Mouse (Mus musculus) embryo, embryonic 11 days (tissue): ENCODE results near the gene Ahnak2.

Source experiments
- DNase-seq: peaks from one replicate; pipeline ENCODE4 v3.0.0-alpha.2; 2015

Gene Ahnak2

DNA sequence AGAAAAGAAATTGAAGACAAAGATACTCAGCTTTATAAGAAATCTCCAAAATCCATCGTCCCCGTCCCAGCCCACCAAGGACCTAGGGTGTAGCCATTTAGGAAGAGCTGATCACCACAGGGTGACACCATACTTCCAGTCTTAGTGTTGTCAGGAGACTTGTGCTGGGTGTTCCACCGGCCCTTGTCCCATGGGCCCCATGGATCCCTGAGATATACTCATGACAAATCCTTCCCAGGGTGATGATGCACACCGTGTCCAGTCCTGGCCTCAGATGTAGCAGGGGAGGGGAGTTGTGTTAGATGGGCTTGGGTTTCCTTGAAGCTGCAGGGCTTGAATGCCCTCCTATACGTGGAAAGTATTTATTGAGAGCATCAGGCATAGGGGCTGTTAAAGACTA is 44.6 kb downstream of the Ahnak2 start:
- DNase-seq = no peak

DNA sequence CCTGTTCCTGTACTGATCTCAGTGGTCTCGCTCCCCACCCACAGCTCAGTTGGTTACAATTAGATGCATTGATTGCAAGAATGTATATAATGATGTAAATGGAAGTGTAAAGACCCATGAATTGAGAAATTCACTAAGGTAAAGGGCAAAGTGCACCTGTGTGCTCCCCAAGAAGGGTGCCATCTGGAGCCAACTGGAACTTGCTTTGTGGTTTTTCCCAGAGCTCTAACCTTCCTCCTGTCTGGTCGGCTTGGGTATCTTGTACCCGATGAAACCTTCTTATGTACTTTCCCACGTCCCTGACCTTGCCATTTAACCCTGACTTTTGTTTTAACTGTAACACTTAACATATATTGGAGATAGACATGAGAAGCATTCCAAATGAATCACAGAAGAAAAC is 46.6 kb downstream of the Ahnak2 start:
- no peak for DNase-seq

DNA sequence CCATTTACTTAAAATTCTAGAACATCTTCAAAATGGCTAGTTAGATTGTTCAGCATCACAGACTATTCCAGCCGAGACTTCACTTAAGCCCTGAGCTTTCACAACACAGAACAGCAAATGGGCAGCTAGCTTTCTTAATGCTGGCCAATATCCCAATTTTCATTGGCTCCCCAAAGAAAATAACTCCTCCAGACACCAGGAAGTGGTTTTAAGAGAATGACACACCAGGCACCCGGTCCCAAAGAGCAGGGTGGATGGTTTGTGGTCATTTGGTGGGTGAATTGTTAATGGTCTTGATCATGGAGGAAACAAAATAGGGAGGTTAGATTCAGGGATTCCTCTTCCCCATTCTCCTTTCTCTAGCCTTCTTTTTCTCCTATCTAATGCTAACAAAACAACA is 50.1 kb downstream of the Ahnak2 start:
- DNase-seq = no peak

DNA sequence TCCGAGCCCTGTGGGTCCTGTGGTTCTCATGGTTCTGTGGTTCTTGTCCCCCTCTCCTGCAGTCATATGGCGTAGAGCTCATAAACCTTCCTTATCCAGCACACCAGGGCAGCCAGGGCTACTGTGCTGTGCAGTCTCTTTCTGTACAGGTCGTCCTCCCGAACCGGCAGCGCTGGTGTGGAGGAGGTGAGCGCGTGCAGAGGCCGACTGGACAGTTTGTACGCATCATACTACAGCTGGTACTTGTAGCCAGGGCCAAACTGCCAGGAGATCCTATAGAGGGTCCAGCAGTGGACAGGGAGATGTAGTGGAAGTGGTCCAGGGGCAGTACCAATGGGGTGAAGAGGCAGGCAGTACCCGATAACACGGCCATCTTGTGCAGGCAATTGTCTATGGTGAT is 51.5 kb downstream of the Ahnak2 start:
- DNase-seq = no peak

DNA sequence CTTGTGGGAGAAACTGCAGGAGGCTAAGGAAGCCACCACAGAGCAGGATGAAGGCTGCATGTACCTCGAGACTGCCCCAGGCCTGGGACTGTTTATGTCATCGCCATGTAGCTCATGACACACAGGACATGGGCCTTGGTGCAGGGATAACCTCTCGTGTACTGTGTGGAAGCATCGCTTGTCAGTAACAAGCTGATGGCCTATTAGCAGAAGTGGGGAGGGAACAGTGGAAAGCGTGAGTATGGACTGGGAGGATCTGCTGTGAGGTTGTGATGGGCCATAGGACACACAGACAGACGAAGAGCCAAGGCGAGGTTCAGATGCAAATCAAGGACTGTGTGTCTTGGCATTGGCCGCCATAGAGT is 54.9 kb downstream of the Ahnak2 start:
- no peak for DNase-seq

DNA sequence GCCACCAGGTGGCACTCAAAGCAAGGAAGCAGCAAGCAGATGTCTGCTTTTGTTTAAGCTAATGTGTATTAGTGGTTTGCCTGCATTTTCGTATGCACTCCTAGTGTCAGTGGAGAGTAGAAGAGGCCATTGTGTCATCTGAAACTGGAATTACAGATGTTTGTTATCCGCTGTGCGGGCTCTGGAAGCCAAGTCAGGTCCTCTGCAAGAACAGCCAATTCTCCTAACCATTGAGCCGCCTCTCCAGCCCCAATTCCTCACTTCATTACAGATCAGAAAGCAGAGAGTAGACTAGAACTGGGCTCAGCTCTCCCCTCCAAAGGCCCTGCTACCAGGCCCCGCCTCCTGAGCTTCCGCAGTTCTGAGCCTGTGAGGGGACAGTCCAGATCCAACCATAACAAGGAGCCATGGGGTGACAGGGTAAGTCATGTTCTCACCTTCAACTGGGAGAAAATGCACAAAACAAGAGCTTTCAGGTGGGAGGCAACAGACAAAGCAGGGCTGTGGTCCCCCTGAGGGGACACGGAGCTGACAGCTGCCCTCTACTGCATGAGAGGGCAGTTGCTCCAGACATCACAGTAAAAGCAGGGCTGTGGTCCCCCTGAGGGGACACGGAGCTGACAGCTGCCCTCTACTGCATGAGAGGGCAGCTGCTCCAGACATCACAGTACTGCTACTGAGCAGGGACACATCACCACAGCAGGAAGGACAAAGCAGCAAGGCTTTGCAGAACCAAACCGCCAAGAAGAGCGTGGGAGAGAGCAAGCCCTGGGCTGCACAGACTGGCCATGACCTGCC is 55.5 kb downstream of the Ahnak2 start:
- peak; percentile 84 for DNase-seq

DNA sequence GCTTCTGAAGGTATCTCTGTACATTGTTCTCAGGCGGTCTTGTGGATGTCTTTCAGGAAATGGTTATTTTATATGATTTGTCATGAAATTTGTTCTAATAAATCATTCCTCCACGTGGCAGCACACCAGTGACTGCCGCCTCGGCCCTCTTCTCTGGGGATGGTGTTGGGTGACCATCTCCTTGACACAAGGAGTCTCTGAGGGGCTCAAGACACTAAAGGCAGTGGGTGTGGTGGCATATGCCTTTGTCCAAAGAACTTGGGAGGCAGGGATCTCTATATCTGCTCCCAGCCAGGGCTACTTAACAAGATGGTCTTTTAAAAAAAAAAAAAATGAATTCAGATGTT is 56.0 kb downstream of the Ahnak2 start:
- no peak for DNase-seq

DNA sequence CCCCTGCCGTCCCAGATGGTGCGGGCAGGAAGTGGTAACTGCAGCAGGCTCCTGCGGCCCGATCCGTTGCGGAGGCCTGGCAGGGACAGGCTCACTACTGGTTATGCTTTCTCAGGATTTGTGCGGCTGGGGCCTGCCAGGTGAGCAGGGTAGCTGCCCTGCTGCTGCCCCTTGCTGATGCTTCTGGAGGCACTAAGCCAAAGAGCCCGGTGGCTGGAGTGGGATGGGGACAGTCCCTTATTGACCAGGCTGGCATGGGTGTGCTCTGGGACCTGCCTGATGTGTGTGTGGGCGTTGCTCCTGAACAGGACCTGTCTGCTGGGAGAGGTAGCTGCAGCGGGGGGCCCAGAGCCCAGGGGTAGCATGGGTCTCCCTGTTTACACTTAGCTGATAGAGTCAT is 56.7 kb downstream of the Ahnak2 start:
- DNase-seq = no peak

DNA sequence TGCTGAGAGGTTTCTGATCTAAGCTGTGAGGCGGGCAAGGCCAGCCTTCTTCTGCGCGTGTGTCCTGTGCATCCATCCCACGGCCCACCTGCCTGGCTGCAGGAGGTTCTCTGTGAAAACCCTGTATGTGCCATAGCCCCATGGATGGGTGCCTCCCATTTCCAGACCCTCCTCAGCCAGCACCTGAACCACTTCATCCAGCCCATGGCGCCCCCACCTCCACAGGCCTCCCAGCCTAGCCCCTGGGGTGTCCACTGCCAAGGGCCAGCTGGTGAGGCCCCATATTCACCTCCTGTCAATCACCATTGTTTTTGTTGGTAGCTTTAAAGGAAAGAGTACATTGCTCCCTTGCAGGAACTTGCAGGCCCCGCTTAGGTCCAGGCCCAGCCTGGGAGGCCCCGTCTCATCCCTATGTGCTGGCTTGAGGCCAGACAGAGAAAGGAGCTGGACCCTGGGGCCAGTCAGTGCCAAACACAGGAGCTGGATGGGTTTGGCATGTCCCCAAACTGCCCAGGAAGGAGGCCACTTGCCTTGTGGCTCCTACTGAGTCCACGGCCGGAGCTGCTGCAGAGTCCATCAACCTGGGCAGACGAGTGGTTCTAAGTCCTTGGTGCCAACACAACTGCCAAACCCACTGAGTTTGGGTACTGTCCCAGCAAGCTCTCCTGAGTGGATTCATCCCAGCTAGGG is 57.4 kb downstream of the Ahnak2 start:
- DNase-seq = no peak

DNA sequence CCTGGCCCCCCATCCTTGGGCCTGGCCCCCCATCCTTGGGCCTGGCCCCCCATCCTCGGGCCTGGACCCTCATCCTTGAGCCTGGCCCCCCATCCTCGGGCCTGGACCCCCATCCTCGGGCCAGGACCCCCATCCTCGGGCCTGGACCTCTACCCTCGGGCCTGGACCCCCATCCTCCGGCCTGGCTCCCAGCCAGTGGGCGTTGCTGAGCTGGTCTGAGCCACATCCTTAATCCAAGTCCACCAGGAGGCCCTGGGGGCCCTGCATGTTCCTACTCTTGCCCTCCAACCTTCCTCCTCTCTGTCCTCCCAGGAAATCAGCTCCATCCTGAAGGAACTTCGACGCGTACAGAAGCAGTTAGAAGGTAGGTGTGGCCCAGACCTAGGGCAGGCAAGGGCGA is 58.2 kb downstream of the Ahnak2 start:
- DNase-seq = no peak

DNA sequence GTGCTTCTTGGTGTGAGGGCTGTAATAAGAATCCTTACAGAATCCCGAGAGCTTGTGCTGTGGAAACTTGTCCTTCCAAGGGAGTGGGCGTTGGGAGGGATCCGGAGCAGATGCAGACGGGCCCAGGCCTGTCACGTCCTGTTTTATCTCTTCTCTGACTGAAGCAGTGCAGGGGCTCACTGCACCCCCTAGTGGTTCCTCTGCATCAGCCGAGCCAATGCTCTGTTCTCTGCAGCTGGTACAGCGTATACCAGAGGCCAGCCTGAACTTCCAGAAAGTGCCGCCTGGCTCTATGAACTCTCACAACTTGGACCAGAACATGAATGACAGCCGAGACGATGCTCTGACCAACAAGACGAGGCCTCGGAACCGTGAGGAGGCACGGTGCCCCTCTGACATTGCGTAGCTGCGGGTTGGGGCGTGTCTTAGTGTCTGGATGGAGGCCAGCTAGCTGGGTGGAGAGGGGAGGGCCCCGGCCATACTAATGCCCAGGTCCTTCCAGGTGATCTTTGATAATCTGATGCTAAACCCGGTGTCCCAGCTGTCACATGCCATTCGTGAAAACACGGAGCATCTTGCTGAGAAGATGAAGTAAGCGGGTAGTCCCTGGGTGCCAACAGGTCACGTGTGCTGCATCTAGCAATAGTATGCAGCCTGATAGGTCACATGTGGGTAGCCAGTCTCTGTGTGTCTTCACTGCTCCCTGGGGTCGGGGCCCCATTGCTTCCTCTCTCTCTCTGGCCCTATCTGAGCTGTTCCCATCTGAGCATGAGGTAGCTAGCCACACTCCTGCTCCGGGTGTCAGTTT is 59.1 kb downstream of the Ahnak2 start:
- peak; percentile 83 for DNase-seq

DNA sequence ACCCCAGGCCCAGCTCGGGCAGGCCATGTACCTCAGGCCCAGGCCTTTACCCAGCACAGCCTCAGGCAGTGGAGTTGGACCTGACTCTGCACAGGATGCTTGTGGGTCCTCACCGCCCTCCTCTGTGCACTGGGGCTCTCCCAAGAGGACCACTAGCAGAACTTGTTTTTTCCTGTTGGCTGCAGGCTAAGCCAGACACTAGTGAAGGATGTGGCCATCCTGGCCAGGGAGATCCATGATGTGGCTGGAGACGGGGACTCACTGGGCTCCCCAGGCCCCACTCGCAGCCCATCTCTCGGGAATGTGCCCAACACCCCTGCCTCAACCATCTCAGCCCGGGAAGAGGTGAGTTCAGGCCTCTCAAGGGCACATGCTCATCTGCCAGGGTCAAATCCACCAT is 59.7 kb downstream of the Ahnak2 start:
- no peak for DNase-seq

DNA sequence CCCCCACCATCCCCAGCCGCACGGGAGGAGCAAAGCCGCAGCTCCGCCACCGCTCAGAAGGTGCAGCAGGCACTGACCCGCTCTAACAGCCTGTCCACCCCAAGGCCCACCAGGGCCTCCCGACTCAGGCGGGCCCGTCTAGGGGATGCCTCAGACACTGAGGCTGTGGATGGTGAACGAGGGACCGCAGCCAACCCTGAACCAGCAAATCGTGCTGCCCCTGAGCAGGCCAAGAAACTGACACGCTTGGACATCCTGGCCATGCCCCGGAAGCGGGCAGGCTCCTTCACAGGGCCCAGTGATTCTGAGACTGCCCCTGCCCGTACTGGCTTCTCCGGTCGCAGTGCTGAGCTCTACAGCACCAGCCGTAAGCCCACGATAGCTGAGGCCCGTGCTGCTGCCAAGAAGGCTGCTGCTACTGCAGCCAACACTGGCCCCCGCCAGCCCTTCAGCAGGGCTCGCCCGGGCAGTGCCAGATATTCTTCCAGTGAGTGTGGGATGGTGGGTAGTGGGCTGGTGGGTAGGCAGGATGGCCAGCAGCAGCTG is 63.4 kb downstream of the Ahnak2 start:
- DNase-seq = no peak

DNA sequence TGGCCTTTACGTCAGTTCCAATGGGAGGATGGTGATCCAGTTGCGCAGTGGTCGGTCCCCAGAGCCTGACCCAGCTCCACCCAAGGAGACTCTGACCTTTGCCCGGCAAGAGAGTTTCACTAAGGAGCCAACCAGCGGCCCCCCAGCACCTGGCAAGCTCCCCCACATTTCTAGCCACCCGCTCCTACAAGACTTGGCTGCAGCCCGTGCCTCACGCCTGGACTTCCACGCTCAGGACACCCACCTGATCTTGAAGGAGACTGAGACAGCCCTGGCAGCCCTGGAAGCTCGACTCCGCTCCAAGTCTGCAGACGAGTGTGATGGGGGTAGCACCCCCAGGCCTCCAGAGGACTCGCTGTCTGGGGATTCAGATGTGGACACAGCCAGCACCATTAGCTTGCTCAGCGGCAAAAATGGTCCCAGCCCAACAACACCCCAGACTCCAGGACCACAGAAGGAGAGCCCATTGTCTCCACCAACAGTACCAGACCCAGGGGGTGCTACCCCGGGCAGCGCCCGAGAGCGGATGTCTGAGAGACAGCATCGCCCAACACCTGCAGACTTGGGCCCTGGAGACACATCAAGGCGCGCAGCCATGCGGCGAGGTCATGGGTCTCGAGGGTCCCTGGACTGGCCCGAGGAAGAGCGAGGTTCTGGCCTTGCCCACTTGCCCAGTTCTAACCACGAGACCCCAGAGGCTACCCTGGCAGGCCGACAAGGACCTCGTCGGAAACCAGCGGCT is 64.0 kb downstream of the Ahnak2 start:
- DNase-seq = no peak

DNA sequence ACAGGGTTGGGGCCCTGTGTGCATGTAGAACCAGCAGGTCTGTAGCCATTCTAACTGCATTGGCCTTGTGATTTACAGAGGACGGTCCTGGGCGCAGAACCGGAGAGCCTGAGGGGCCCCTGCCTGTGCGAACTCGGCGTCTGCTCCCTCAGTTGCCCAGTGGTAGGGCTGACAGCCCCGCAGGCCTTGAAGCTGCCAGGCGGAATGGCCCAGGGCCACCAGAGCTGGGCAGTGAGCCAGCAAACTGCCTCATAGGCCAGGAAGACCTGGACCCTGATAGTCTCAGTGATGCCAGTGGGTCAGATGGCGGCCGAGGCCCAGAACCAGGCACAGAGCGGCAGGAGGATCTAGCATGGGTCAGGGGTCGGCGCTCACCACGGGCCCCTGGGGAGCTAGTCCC is 64.7 kb downstream of the Ahnak2 start:
- DNase-seq = no peak

DNA sequence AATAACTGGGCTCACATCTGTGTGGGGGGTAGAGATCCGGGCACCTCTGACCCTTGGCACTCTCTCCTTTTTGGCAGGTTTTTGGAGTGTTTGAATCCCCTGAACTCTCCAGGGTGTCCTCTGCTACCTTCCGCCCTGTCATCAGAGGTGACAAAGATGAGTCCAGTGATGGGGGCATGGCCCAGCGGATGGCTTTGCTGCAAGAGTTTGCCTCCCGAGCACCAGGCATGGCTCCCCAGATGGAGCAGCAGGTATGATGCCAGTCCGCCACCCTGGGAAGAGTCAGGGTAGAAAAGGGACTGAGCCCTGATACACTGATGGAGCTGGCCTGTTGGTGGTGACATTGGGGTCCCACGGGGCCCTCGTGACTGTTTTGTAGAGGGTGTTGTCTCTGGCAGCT is 65.4 kb downstream of the Ahnak2 start:
- no peak for DNase-seq

DNA sequence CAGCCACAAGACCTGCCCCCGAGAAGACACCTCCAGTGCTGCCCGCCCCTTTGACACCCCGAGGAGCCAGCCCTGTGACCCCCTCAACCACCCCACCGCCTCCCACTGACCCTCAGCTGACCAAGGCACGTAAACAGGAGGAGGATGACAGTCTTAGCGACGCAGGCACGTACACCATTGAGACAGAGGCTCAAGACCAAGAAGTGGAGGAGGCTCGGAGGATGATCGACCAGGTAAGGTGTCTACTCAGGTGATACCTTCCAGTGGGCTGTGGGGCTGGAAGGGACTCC is 65.9 kb downstream of the Ahnak2 start:
- no peak for DNase-seq

DNA sequence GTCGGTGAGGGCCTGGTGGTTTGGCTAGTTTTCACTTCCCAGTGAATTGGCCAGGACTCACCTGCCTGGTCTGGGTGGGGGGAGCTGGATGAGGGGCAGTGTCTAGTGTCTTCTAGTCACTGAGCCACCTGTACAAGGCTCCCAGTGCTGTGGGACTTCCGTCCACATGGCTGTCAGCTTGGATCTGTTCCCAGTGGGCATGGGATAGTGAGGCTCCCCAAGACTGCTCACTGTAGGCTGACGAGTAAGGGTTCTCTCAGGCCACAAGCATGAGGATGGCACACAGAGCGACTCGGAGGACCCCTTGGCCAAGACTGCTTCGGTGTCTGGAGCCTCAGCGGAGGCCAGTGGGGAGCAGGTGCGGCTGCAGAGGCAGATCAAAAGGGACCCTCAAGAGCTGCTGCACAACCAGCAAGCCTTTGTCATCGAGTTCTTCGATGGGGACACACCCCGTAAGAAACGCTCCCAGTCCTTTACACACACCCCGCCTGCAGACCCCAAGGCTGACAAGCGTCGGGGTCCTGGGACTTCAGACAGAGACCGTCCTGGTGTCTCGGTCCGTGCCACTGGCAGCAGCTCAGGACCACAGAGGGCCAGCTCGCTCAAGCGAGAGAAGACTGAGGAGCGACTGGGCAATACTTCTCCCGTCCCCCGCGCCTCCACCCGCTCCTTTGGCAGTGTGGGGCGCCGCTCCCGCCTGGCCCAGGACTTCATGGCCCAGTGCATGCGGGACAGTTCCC is 66.4 kb downstream of the Ahnak2 start:
- no peak for DNase-seq

DNA sequence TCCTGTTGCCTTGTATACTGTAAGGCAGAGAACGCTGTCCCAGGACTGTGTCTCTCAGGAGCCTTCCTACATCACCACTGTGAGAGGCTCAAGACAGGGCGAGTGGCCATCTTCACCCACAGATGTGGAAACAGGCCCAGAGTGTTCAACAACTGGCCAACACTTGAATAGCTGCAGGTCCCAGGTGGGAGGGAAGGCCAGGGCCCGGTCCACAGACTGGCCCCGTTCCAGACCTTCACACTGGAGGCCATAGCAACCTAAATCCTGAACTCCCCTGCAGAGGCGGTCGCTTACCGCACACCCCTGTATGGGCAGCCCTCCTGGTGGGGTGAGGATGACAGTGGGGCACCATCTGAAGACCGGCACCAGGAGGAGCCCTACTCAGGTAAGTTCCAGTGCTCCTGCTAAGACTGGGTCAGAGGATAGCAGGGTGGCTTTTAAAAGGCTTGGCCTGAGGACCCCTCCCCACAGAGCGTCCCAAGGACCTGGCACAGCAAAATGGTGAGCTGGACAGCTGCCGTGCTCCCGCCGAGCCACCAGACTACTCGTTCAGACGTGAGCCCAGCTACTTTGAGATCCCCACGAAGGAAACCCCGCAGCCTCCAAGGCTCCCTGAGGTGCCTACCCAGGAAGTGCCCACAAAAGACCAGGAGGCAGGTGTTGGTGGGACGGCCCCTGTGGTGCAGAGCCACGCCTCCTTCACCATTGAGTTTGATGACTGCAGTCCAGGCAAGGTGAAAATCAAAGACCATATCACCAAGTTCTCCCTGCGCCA is 67.4 kb downstream of the Ahnak2 start:
- DNase-seq = no peak

DNA sequence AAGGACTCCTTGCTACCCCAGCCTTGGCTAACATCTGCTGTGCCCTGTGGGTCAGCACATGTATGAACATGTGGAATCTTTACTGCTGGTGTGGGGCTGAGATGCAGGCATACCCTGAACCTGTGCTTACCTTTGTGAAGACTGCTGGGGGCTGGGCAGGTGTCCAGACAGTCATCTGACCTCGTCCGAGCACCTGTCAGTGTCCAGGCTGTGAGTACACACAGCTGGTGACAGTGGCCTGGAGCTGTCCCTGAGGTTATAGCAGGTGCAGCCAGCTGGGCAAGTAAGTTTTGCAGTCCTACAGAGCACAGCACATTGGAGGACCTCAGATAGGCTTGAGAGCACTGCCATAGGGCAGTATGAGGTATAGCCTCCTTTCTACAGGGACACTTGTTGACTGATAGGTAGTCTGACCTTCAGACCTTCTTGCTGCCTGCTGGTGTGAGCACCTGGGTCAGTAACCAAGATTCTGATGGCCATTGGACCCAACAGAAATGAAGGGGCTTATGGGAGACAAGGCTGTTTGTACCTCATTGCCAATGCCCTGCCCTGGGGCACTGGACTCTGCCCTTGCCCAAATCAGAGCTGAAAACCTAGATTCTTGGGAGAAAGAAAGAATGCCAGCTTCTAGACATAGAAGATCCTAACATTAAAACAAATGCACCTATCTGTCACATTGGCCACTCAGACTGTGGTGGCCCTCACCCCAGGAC is 68.2 kb downstream of the Ahnak2 start:
- DNase-seq = no peak

DNA sequence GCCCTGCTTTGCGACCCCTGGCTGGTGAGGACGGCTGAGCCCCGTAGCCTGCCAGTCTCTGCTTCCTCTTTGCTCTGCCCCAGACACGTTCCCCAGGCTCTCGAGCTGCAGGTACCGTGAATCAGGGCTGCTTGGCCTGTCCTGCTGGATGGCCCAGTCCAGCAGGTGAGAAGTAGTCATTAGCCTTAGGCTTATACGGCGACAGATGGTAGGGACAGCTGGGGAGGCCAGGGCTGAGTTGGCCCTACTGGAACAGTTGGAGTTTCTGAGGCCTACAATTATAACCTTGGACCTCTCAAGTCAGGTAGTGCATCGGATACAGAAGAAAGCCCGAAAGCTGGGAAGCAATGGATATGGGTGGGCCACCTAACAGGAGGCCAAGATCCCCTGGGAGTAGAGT is 69.9 kb downstream of the Ahnak2 start:
- DNase-seq = no peak
